Mouse (Mus musculus) activated CD4-positive, CD25-positive, alpha-beta regulatory T cell, adult 4 months (primary cell): Measurements from ENCODE around the gene Ap1b1. TPM values are rescaled to one million over a fixed set of nuclear protein-coding genes. Genes with fewer than 3 reads are reported as not detected.
"Not testable (repeated sequence)": the region's sequence is repeated elsewhere in the genome, so short reads cannot be mapped to it uniquely, and the experiment has no call there.

Source experiments
- ATAC-seq: one replicate; pipeline ENCODE4 v1.8.0; 2017
- polyA plus RNA-seq, 2 experiments: library from polyadenylated mRNA; unstranded; fragments of 100-300 nt; shearing (Covaris generic); gene quantifications; one replicate each; pipeline ENCODE4 v1.2.1; 2017

The Ap1b1 gene
- polyA plus RNA-seq, 2 experiments from 2014 or later = 51.9 to 60.4 TPM

- no peak for ATAC-seq
These were observed 76.4 kb downstream of the Ap1b1 start for GRCm38 (mm10) chr11:5062860-5063505.

- no peak for ATAC-seq
These were observed 77.1 kb downstream of the Ap1b1 start for GRCm38 (mm10) chr11:5063561-5064281.

GRCm38 (mm10) chr11:5064282-5065055, 77.8 kb downstream of the Ap1b1 start:
- ATAC-seq = no peak

GRCm38 (mm10) chr11:5065056-5065821, 78.6 kb downstream of the Ap1b1 start, which contains the start of gene Gas2l1:
Gene Gas2l1 (minus strand): TSS chr11:5065327.
- ATAC-seq = peak; percentile 21

- no peak for ATAC-seq
These were observed 80.4 kb downstream of the Ap1b1 start for GRCm38 (mm10) chr11:5067063-5067462.

GRCm38 (mm10) chr11:5068126-5068971, 81.7 kb downstream of the Ap1b1 start:
- no peak for ATAC-seq

GRCm38 (mm10) chr11:5074882-5075281, 88.3 kb downstream of the Ap1b1 start:
- no peak for ATAC-seq

- no peak for ATAC-seq
These were observed 89.1 kb downstream of the Ap1b1 start for GRCm38 (mm10) chr11:5075760-5076159.

- not testable (repeated sequence) for ATAC-seq
These were observed 90.2 kb downstream of the Ap1b1 start for GRCm38 (mm10) chr11:5076843-5077242.

- ATAC-seq = no peak
These were observed 102.5 kb downstream of the Ap1b1 start for GRCm38 (mm10) chr11:5089147-5089546.

GRCm38 (mm10) chr11:5091706-5092105, 105.1 kb downstream of the Ap1b1 start:
- ATAC-seq = no peak

Other genes with a start within 250 kb of the Ap1b1 start
- gene Cabp7, start 240.0 kb upstream of the Ap1b1 start, polyA plus RNA-seq = under 1 TPM; 0.15 to 0.31 TPM
- 10 to 100 TPM; 14.1 to 19.1 TPM for gene Nf2, start 137.3 kb upstream of the Ap1b1 start, polyA plus RNA-seq
- gene Nipsnap1, start 112.9 kb upstream of the Ap1b1 start, polyA plus RNA-seq = 10 to 100 TPM; 41.5 to 43.3 TPM
- gene Thoc5, start 91.5 kb upstream of the Ap1b1 start, polyA plus RNA-seq = 10 to 100 TPM; 31.6 to 45.2 TPM
- 1 to 10 TPM; 6.5 to 9.2 TPM for gene Nefh, start 38.8 kb upstream of the Ap1b1 start, polyA plus RNA-seq
- gene Rasl10a, start 71.3 kb downstream of the Ap1b1 start, polyA plus RNA-seq = not detected
- gene Gas2l1, start 78.5 kb downstream of the Ap1b1 start, polyA plus RNA-seq = under 1 TPM; 0.37 to 0.38 TPM
- 1 to 10 TPM; 5.6 to 5.9 TPM for gene Rhbdd3, start 112.1 kb downstream of the Ap1b1 start, polyA plus RNA-seq
- gene Ewsr1, start 112.4 kb downstream of the Ap1b1 start, polyA plus RNA-seq = 100 to 1,000 TPM; 143 to 144 TPM
- gene Emid1, start 165.4 kb downstream of the Ap1b1 start, polyA plus RNA-seq = not detected